Mouse (Mus musculus): ENCODE data around the gene Id2.

Gene Id2

DNA sequence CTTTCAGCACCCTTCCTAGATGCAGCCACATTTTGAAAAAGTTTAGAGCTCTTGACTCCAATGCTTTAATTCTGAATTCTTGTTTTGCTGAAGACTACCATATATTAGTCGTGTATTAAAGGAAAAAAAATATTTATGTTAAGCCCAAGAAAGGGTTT, at the start of gene Id2:
TSS of gene Id2 (minus strand) at position 89 of the 158 bp plus-strand sequence.
- DNase-seq (ENCODE audit: low read depth, low spot score), result no peak

DNA sequence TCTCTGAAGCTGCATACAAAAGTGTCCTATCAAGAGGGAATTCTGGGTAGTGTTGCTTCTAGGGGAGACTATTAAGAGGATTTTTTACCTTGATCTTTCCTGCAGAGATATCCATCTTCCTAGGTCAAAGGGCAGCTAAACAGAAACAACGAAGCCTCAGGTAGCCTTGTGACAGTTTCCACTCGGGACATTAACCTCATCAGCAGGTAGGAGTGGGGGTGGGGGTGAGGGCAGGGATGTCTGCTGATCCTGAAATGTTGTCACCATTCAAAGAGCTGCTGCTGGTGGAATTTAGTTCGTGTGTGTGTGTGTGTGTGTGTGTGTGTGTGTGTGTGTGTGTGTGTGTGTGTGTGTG, 48.4 kb upstream of the Id2 start:
- no peak for DNase-seq (ENCODE audit: low read depth, low spot score)

DNA sequence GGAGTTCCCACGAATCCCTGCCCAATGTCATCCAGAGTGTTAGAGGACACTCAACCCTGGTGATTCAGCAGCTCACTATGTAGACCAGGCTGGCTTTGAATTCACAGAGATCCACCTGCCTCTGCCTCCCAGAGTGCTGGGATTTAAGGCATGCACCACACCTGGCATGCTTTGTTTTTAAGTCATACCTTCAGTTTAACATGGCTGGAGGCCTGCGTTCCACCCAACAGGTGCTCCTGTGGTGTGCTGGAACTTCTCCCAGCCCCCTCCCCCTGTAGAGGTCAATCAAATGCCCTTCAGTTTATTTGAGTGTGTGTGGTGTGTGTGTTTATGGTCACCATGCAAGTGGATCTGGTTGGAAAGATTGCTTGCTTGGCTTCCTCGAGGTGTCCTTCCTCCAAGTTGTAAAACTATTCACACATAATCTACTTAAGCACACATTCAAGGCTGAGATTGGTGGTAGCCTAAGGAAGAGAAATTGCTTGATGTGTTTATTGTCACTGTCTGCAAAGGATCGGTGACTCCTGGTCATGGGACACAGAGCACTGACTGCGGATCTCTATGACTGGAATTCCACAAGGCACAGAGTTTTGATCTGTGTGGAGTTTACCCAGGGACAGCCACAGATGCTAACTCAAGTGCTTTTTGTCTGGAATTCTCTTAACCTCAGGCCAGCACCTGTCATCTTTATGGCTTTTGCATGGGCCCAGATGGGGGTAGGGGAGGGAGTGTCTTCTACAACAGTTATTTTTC, 47.8 kb upstream of the Id2 start:
- DNase-seq (ENCODE audit: low read depth, low spot score), result no peak

DNA sequence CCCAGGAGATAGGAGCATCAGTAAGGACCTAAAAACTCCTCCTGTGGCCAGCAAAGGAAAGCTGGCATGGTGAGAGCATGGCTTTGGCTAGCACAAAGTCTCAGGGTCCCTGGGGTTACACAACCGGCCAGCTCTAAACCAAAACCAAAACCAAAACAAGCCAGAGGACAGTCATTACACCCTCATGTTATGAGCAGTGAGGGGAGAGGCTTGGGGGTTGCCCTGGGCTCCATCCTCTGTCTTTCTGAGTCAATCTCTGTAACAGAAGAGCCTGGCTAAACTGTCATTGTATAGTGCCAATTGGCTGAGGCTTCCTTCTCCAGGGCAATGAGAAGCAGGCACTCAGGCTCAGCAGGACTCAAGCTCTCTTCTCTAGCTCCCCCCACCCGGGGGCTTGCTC, 46.6 kb upstream of the Id2 start:
- DNase-seq (ENCODE audit: low read depth, low spot score), result peak; percentile 13

DNA sequence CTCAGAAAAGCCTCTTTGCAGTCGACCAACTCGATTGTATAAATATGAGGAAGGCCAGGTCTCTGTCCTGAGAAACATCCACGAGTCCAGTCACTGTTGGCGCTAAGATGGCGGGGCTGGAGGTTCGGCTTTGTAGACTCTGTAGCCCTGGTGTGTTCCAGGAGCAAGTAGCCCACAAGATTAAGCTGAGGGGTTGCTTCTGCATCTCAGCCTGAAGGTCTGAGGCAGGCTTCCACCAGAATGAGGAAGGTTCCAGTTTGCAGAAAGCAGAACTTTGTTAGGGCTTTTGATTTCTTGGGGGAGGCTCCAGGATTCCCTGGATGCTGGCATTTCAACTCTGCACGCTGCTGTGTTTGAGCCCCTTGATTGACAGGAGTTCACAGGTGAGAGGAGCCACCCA, 45.3 kb upstream of the Id2 start:
- DNase-seq (ENCODE audit: low read depth, low spot score), result no peak

DNA sequence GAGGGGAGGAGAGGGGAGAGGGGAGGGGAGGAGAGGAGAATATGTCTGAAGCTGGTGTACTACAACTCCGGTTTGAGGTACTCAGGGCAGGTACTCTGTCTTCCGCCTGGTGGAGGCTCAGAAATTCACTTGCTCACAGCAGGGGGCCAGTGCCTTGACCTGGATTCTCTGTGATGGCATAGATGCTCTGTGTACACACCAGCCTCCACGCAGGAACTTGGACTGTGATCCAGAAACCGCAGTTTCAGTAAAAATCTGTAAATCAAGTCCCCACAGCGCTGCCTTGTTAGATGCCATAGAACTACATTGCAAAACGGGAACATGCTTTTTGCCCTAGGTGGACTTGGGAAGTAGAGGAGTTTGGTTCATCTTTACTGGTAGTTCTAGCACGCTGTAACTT, 44.4 kb upstream of the Id2 start:
- no peak for DNase-seq (ENCODE audit: low read depth, low spot score)

DNA sequence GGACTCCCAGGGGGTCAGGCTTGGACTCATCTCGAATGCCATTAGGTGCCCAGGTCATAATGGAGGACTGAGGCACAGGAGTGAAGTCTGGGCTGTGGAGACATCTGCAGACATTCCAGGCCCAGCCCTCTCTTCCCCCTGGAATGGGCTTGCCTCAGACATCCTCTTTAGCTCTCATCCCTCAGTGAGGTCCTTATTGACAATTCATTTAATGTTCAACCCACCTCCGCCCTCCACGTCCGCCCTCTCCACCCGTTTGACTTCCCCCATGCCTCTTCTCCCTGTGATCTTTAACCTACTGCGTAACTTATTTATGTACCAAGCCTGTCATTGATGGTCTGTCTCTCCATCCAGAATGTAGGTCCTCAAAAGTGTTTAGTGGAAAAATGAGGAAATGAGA, 43.2 kb upstream of the Id2 start:
- DNase-seq (ENCODE audit: low read depth, low spot score), result no peak

DNA sequence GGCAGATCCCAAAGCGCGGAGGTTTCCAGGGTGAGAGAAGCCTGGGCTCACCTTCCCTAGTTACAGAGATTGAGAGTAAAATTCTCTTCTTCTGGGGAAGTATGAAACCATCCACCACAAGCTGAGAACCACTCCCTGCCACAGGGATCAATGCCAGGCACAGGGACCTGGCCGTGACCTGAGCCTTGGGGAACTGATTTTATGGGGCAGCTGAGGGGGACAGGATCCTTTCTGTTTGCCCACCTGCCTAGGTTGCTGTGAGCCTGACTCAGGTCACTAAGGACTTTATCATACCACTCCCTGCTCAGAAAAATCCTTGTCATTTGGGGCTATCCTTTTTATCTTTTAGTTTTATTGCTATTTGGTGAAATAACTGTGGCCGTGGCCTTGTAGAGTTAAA, 41.7 kb upstream of the Id2 start:
- no peak for DNase-seq (ENCODE audit: low read depth, low spot score)

DNA sequence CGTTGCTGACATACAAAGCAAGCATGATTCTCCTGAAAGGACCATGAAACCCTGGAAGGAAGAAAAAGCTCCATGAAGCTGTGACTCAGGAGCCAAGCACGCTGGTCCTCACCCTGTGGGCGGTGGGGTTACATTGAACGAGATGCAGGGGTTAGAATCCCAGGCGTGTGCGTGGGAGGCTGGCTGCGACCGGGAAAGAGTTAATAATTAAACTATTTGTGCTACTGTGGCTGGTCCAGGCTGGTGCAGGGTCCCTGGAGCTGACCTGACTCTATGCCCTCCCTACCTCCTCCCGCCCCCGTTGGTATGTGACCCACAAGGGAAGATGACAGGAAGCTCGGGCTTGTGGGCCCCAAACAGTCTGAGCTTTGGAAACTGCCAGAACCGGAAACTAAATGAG, 35.1 kb upstream of the Id2 start:
- DNase-seq (ENCODE audit: low read depth, low spot score), result peak; percentile 62

DNA sequence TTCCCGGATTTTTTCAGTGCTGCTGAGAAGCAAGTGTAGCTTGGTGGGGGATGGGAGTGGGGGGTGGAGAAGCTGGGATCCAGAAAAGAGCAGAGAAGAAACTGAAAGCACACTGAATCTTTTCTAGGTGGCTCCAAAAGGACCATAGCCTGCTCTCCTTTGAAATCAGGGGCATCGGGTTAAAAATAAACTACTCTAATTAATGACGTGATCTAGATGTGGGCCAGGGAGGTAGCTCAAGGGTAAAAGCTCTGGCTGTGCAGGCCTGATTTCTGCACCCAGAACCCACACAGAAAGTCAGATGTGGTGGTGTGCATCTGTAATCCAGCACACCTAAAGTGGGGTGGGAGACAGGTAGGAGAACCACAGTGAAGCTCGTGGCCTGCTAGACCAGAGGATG, 30.7 kb upstream of the Id2 start:
- no peak for DNase-seq (ENCODE audit: low read depth, low spot score)

DNA sequence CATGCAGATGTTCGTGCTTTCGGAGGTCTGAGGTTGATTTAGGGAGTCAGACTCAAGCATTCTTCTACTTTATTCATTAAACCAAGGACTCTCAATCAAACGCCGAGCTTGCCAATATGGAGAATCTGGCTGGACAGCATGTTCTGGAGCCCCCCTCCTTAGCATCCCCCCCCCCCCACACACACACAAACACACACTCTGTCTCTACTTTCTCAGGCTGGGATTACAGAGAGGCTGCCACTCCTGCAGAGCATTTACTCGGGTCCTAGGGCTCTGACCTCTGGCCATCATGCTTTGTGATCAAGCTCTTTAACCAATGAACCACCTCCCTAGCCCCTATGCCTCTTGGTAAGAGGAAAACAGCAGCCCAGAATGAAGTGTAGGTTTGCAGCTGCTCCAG, 29.3 kb upstream of the Id2 start:
- DNase-seq (ENCODE audit: low read depth, low spot score), result no peak

DNA sequence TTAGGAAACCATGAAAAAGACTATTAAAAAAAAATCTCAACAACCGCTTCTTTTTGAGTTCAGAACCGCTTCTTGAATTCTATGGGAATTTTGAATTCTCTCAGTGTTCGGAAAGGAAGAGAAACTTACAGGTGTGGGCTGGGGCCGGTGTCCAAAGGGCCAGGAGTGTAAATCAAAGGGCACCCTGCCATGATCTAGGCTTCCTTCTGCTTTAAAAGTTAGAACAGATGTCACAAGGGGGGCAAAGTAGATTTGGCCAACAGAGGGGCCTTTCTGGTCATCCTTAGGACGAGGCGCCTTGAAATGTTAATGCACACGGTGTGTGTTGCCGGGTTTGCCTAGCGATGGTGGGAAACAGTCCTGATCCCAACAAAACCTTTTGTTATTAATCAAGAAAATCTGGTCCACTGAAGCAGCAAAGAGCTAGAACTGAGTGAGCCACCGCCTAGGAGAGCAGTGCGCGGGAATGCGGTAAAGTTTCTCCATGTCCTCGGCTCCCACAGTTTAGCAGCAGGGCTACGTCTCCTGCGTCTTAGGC, 28.4 kb upstream of the Id2 start:
- DNase-seq (ENCODE audit: low read depth, low spot score), result no peak

DNA sequence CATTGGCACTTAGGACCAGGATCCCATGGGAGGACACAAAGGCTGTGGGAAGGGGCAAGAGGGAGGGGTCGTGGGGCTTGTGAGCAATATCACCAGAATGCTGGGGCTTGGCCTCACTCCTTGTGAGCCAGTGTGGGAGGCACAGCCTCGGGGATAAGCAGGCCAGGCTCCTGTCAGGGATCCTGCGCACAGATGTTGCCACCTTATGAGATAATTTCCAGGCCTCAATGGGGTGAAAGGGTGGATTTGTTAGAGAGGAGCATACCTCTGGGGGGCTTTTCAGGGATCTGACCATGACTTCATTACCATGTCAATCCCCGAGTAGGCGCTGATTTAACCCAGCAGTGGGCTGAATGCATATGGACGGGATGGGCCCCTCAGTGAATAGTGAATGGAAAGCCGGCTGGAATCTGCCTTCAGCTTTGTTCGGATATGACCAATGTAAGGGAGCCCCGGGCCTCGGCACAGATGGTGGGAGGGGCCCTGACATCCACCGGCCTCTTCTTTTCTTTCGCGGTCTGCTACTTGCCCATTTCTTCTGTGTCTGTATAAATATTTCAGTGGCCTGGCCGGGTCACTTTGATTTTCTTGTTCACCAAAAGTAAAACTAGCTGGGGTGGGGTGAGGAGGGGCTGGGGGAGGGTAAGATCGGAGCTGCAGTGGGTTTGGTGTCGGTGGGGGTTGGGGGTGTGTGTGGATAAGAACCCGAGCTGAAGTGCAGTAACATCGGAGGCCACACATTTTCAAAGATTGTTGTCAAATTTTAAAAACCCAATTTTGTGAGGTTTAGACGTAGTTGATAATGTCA, 27.7 kb upstream of the Id2 start:
- DNase-seq (ENCODE audit: low read depth, low spot score), result no peak

DNA sequence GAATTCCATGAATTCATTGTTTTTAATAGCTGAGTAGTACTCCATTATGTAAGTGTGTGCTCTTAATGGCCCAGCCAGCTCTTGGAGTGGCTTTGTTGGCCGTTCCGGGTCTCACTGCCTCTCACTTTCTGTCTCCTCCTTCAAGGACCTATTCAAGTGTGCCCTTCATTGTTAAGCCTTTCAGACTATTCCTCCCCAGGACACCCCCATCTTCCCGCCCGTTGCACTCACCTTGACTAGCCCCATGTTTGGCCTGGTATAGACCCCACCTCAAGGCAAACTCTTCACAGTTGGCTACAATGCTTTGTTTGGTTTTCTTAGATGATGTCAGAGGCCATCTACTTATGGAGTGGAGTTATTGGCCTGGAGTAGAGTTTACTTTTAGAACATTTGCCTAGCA, 23.8 kb upstream of the Id2 start:
- no peak for DNase-seq (ENCODE audit: low read depth, low spot score)

DNA sequence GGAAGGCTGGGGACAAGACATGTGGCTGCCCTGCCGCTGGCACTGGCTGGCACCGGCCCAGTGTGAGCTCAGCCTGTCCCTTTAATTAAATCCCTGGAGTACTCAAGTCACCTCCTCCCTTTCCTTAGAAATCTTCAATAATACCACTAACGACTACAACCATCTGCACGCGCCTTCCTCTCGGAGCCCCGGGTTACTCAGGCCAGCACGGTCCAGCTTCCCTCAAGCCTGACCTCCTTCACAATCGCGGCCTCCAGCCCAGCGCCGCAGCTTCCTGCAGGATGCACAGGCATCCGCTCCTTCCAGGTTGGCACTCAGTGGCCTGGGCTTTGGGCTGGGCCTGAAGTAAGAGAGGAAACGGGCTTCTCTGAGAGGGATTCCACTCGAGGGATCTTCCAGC, 22.3 kb upstream of the Id2 start:
- DNase-seq (ENCODE audit: low read depth, low spot score), result no peak

DNA sequence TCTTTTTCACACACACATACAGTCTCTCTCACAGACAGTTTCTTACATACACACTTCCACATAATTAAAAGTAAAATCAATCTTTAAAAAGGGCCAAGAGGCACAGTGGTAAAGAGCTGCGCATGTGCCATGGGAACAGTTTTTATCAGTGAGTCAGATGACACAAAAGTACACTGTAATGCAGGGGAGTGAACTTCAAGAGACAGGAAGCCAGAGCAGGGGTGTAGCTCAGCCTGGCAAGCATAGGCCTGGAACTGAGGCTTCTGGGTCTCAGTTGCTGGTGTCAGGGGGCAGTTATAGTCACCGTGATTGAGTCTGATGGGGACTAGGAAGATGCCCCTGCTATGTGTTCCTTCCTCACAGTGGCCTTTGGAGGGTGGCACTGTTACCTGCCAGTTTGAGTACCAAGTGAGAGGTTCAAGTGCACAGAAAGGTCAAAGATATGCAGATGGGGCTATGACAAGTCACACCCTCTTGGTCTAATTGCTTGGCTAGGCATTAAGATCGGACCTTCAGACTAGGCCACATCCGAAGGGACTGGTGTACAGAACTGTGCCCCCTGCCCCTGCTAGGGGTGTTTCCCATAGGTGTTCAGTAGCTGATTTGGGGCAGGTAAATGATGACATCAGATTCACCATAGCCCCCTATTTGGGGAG, 21.0 kb upstream of the Id2 start:
- DNase-seq (ENCODE audit: low read depth, low spot score), result peak; percentile 25

DNA sequence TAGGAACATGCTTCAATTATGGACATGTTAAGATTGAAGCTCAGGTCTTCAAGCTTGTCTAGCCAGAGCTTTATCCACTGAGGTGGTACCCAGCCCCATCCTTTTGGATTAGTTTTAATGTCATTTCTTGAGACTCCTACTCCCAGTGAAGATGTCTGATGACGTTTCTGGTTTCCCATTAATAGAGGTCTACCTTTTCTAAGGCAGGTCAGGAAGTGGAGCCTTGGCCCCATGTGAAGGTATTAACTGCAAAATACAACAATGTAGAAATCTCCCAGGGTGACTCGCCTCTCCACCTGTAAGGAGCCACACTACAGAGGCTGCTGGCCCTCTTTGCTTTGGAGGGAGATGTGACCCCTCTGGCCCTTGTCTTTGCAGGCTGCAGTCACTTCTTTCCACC, 19.2 kb upstream of the Id2 start:
- no peak for DNase-seq (ENCODE audit: low read depth, low spot score)

DNA sequence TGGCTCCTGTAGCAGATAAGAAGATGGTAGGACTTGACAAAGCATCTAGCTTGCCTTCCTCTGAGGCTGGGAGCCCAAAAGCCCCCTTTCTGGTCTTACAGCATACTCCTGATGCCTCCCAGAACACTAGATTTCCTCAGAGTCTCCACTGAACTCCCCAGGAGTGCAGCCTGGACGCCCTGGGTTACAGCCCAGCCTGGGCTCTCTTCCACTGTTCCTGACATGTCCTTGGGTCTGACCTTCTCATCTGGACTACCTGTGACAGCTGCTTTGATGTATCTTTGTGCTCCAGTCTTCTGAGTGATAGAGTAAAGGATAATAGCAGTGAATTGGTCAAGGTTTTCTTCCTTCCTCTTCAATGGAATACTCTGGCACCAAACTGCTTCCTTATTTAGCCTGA, 17.5 kb upstream of the Id2 start:
- DNase-seq (ENCODE audit: low read depth, low spot score), result no peak

DNA sequence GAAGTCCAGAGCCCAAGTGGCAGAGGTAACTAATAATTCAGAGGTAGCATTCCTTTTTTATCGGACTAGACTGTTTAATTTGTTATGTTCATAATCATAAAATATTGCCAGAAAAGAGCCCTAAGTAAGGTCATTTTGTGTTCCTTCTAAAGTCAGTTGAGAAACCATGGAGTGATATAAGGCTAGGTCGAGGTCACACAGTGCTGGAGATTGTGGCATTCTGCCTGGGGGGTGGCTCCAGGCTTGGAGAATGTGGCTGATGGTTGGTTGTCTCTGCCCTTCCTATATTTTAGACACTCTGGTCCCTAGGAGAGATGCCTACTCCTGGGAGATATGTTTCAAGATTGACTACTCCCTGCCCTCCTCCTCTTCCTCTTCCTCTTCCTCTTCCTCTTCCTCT, 16.4 kb upstream of the Id2 start:
- no peak for DNase-seq (ENCODE audit: low read depth, low spot score)

DNA sequence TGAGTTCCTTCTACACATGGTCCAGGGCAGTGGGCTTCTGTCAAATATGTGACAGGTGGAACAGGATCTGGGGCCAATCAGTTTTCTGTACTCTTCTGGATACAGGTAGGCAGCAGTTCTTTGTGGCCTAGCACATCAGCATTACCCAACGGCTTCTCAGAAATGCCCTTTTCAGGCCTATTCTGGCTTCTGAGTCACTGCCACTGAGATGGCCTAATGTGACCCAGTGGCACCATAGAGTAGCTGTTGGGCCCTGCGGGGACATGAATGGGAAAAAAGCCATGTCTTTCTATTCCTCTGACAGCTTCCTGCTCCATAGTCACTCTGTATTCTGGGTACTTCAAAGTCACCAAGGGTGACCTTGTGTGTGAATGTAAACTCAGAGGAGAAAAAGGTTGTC, 15.9 kb upstream of the Id2 start:
- DNase-seq (ENCODE audit: low read depth, low spot score), result no peak

DNA sequence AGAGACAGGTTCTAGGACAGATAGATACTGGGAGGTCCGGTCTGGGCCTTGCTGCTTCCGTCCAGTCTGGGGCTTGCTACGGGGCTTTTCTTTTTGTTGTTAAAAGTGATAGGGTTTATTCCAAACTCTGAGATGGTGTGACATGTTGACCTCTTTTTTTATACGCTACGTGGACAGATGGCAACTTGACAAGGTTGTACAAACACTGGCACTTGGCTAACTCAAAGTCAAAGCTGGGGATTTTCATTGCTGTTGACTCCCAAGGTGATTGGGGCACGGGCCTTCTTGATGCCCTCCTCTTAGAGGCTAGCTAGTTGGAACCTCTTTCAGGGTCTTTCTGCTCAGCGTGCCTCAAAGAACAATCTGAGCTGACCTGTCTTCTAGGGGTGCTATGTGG, 13.7 kb upstream of the Id2 start:
- DNase-seq (ENCODE audit: low read depth, low spot score), result no peak

DNA sequence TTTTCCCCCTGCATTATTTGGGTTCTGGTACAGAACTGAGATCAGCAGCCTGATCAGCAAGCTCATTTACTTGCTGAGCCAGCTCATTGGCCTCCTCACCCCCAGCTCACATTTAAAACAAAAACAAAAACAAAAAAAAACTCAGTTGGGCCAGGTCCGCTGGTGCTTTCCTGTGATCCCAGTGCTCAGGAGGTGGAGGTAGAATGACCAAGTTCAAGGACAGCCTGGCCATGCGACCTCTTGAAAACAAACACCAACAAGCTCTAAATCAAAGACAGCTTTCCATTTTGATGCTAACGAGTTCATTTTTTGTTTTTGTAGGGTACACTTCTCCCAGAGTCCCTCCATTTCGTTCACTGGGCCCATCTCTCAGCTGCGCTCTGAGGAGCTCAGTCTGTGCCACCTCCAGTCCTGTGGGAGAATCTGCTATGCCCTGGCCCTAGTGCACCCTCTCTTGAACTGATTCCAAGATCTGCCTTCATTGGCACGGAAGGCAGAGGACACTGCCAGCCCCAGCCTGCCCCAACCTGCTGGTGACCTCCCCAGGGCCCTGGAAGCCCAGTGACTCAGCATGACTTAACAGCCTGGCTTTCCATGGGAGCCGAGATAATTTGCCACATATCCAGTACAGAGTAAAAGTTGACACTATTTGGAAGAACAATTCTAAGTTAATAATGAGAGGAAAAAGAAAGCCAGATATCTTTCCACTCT, 13.2 kb upstream of the Id2 start:
- peak; percentile 80 for DNase-seq (ENCODE audit: low read depth, low spot score)

DNA sequence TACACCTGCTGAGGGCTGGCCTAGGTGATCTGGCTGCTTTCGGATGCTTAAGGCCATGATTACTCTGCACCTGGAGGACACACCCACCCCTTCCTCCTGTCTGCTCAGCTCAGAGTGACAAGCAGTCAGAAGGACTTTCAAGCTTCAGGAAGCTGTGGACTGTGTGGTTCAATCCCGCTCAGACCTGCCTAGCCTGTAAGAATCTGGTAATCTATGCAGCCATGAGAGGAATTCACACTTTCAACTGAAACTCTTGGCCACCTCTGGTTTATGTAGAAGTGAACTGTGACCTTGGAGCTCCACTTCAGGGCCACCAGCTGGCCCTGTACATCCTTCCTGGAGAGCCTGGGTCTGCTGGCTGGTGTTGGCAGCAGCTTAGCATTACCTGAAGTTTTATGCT, 11.9 kb upstream of the Id2 start:
- no peak for DNase-seq (ENCODE audit: low read depth, low spot score)
